Mouse (Mus musculus) ovary, postnatal 10 days (tissue): ENCODE data around the gene Trappc10.
A peak's percentile ranks its signal among the peaks of the same experiment; 100 is the strongest.

Source experiments
- DNase-seq: peaks from one replicate; pipeline ENCODE4 v3.0.0; 2022; ENCODE audit warnings: low spot score

The Trappc10 gene

DNA sequence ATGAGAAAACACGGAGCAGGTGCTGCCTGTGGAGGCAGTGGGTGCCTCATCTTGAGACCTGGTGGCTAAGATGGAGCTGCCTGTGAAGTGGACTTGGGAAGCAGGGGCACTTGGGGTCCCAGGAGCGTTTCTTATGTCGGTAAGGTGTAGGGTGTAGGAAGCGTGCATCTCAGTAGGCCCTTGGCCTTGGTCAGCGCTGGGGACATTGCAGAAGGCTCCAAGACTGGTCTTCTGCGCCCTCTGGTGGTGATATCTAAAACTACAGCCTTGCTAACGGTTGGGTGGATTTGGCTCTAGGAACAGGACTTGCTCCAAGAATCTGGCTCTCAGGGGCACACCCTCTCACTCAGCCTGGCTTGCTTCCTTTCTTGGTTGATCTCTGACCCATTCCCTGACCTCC lies 84.5 kb downstream of the Trappc10 start:
- DNase-seq: peak; percentile 69

DNA sequence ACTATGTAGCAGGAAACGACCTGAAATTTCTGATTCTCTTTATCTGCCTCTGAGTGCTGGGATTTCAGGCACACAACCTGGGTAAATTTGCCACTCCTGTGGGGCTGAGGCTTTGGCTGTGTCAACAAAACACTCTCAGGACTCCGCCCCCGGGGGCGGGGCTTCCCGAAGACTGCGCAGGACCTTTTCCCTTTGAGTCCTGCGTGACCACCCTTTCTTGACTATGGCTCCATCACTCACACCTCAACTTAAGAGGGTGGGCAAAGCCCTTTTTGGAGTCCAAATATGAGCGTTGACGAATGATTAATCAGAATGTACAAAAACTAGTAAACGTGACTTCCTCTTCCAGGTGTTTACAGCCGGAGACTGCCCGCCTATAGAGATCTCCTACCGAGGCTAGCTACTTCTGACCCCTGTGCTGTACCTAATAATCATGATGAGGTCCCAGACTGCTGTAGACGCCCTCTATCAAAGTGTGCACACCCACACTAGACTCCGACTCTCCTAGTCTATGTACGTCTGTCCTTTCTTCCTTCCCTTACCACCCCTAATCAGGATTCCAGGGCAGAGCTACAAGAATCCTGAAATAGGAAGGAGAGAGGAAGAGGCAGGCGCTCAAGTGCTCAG lies 85.1 kb downstream of the Trappc10 start:
- DNase-seq: no peak

DNA sequence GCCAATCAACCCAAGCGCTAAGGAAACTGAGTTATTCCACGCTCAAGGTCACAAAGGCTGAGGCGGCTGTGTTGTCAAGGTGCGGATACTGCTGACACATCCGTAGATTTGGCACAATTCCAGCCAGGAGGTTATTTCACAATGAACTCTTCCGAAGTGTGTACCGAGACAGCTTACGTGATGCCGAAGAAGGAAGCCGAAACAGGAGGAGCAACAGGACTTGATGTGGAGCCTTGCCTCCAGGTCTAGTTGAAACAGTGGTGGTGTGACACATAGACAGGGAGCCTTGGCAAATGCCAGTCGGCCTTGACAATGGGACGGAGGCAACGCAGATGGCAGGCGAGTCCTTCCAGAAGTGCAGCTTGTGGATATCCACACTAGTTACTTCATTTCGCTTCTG lies 86.4 kb downstream of the Trappc10 start:
- DNase-seq: no peak

DNA sequence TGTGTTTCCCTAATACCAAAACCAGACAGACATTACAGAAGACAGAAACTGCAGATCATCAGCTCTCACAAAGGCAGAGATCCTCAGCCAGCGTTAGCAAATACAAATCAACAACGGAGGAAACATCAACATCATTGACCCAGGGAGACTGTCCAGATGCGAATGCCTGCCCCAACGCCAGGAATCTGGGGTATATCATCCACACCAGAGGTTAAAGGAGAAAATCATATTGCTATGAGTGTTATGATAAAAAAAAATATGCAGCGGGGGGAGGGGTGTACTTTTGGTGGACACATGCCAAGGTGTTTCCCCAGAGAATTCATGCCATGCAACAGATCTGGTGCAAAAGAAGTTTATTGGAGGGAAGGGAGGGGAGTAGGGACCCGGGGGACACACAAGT lies 87.5 kb downstream of the Trappc10 start:
- DNase-seq: no peak

DNA sequence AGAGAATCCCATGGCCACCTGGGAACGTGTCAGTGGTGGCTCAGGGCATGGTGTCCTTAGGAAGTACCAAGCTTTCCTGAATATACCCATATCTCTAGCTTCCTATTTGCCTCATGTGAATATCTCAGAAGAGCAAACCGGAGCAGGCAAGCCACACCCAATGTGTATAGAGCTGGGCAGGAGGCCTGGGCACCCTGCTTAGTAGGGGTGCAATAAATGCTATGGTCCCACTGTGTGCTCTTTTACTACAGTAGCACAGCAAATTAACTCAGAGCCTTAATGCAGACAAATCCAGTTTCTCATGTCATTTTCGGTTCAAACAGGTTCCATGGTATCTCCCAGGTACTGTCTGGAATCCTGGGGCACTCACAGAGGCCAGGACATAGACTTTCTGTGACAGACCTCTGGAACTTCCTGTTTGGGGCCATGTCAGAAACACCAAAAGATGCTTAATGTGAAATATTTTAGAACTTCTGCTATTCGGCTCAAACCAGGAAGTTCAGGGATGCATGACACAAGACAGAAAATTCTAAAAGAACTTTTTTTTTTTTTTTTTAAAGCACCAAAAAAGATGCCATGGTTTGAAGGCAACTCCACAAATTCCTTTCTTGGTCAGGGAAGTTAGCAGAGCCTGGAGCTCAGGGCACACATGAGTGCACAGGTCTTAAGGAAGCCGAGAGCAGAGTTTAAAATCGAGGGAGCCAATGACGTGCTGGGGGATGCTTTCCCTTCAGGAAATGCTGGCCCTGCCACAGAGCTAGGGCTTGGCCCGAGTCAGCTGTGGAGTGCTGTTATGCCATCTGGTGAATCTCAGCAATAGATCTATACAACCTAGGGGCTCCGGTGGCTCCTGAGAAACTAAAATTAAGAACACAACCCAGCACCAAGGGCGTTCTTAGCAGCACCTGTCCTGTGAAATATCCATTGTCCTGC lies 95.3 kb downstream of the Trappc10 start:
- no peak for DNase-seq

DNA sequence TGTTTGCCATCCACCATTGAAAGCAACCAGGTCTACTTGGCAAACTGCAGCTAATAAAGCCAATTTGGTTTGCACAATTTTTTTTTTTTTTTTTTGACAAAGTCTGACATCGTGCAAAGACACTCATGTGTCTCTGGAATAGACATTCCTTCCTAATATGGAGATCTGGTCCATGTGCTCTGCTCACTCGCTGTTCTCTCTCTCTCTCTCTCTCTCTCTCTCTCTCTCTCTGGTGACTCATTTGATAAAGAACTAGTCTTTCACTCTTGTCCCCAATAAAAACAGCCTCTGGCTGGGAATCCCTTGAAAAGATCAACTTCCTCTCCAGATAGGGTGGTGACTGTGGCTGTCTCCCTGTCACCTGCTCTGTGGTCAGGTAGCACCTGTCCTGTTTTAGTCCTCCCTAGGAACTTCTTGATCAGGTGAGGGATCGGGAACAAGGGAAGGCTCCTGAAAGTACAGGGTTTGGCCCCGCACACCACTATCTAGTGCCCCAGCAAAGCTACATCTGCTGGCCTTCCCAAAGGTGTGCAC lies 96.5 kb downstream of the Trappc10 start:
- no peak for DNase-seq

DNA sequence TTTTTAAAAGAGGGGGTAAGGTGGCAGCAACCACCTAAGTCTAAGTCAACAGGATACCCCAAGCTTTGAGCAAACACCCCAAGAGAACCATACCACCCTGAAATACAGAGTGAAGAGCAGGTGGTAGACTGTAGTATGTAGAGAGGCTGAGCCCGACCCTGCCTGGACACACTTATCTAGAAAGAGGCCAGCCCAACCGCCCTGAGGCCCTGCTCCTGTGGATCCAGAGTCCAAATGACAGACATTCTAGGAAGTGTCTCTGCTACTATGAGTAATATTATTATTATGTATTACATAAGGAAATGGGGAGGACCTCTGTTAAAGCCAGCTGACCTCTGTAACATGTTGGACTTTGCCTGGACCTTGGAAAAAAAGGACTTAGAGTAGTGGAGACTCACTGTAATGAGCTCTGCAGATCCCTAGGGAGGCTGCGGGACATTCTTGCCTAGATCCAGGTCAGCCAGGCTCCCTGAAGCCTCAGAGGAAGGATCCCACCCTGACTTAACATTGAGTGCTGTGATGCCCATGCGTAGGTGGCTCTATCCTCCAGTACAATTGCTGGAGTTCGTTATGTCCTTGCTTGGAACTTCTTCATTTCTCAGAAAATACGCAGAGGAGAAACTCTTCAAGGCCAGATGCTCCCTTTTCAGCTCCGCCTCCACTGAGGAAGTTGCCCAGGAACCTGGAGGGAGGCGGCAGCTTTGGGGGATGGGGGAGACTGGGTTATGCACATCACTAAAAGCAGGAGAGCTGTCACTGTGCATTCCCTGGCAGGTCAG lies 100.5 kb downstream of the Trappc10 start:
- DNase-seq: no peak

DNA sequence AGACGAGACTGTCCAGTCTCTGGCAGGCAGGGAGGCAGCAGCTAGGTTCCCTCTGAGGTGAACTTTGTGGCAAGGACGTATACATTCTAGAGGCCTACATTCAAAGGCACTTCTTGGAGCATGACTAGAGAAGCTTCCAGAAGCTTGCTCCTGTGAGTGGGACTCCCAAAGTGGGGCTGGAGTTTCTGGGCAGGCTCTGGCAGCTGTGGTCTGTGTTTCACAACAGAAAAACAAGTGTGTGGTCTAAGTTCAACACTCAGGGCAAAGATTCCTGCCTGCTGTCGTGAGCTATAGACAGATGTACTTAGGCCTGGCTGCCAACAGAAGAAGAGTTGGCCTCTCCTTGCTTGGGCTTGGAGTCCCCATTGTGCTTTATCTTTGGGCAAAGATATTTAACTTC lies 103.6 kb downstream of the Trappc10 start:
- no peak for DNase-seq

DNA sequence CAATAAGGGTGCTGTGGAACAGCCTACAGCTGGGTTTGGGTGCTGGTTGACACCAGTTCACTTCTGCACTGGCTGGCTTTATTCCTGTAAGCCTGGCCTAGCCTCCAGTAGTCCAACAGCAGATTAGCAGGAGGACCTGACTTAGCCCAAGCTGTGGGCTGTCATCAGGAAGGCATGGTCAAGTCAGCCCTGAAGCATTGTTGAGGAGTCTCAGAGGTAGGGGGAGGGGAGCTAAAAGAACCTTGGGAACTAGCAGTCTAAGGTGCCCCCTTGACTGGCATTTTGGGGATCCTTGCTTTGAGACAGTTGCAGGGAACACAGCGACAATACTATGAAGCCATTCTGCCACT lies 104.2 kb downstream of the Trappc10 start:
- no peak for DNase-seq

DNA sequence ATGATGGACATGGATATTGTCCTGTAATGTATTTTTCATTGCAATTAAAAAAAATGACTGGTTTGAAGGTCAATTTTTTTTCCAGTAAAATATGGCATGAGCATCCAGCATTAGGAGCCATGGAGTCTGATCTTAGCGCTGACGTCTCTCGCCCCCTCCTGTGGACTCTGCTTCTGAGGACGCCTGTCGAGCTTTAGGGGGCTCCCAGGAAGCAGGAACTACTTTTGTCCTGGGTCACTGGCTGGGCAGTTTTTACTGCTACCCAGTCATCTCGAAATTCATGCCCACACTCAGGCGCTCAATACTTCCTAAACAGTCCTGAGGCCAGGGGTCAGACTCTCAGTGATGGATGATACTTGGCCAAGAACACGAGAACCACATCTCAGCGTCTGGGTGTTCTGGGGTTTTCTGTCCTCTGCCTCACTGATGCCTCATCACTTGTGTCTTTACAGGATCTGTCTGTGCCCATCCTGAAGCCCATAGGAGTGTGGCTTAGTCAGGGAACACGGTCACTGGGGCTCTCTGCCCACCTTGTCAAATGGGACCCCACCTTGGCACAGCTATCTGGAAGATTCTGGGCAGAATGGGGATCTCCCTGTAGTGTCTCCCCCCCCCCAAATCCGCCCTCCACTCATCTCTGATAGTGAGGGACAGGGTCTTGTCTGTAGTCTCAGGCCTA lies 104.7 kb downstream of the Trappc10 start:
- DNase-seq: no peak

DNA sequence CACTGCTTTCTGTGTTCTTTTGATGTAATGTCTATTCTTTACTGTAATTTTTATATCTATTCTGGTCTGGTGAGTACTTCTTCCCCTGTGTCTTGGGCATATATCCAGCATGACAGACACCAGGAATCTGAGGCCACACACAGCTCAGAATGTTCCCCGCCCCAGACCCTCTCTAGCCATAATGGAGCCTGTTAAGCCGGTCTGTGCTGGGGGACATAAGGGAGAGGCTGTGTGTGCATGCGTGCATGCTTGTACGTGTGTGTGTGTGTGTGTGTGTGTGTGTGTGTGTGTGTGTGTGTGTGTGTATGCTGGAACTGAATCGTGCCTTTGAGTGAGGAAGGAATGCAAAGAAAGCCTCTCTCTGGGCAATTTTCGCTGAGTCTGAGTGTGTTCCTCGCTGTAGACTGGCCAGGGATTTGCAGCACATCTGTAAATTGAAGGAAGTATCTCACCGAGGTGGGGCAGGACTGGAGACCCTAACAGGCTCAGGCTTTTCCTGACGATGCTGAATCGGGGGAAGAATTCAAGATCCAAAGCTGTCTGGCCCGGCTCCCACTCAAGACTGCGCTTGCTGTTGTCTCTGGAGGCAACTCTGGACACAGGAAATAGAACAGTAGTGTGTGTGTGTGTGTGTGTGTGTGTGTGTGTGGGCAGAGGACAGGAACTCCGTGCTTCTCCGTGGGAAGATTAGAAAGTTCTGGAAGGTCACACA lies 105.5 kb downstream of the Trappc10 start:
- no peak for DNase-seq

DNA sequence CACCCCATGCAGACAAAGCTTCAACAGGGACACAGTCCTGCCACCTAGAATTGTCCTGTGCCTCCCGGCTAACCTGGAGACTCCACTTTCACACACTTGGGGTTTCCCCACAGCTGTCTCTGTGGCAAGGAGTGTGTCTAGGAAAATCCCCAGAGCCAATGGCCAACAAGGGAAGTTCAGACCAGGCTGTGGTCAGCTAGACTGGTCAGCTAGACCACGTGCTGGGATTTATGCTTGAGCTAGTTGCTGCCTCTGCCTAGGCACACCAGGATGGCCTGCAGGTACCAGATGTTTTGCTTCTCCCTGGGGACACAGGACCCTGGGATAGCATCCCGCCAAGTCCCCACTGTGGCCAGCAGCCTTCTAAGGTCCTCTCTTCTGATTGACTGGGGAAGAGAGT lies 107.2 kb downstream of the Trappc10 start:
- DNase-seq: no peak
